Mouse (Mus musculus) E14TG2a.4 (cell line): ENCODE data around the gene Pcolce2.

Source experiments
- CTCF ChIP-seq: conservative IDR thresholded peaks from 2 replicates; pipeline ENCODE4 v1.5.1; 2014; ENCODE audit warnings: low read length
- NANOG ChIP-seq: IDR thresholded peaks from 2 replicates; pipeline ENCODE4 v1.6.1; 2014; ENCODE audit warnings: borderline replicate concordance, low read length, mixed read lengths
- POU5F1 ChIP-seq: IDR thresholded peaks from 2 replicates; pipeline ENCODE4 v1.6.1; 2014; ENCODE audit warnings: low read length, borderline replicate concordance

DNA sequence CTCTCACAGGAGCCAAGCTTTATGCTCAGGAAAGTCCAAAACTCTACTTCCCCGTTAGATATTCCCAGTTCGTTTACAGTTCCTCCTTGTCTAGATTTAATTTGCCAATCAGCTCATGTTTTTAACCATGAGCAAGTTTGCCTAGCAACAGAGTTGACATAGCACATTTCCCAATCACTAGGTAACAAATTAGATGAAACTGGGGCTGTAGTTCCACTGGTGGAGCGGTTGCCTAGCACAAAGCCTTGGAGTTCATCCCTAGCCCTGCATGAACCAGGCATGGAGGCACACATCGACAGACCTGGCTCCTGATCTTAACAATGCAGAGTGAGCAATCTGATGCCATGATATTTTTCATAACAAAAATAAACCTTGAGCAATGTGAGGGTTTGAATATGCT is 61.9 kb downstream of the Pcolce2 start:
- no peak for TF ChIP-seq CTCF
- TF ChIP-seq POU5F1: no peak
- TF ChIP-seq NANOG: no peak
